Mouse (Mus musculus) embryonic facial prominence, embryonic 14.5 days (tissue): ENCODE results near the gene Adamts12. TPM values are rescaled to one million over a fixed set of nuclear protein-coding genes. Genes with fewer than 3 reads are reported as not detected.

Experiments
- ATAC-seq: fragments of 200-750 bp; cut with Nextera tagmentation; 2 replicates; pipeline ENCODE4 v1.8.0; 2017; ENCODE audit warnings: low read depth, moderate number of reproducible peaks, moderate TSS enrichment
- DNase-seq: peaks from one replicate; pipeline ENCODE4 v3.0.0-alpha.2; 2015; ENCODE audit warnings: low spot score
- H3K27ac ChIP-seq: fragments of 300-500 bp; sonication (generic); replicated peaks from 2 replicates; pipeline ENCODE4 v1.5.1; 2014; ENCODE audit warnings: low read depth, mild to moderate bottlenecking, low read length, moderate library complexity
- H3K27me3 ChIP-seq: fragments of 300-500 bp; sonication (generic); replicated peaks from 2 replicates; pipeline ENCODE4 v1.6.1; 2014; ENCODE audit warnings: low read length; ENCODE audit not compliant: control insufficient read depth, insufficient read depth
- H3K36me3 ChIP-seq: fragments of 300-500 bp; sonication (generic); 2 replicates; pipeline ENCODE4 v1.6.1; 2014; ENCODE audit warnings: low read length, mixed read lengths; ENCODE audit not compliant: control insufficient read depth, insufficient read depth
- H3K4me1 ChIP-seq: fragments of 300-500 bp; sonication (generic); 2 replicates; pipeline ENCODE4 v1.6.1; 2014; ENCODE audit warnings: antibody characterized with exemption, low read length; ENCODE audit not compliant: control insufficient read depth, insufficient read depth
- H3K4me2 ChIP-seq: fragments of 300-500 bp; sonication (generic); 2 replicates; pipeline ENCODE4 v1.6.1; 2014; ENCODE audit warnings: low read depth, mild to moderate bottlenecking, low read length, moderate library complexity, mixed read lengths
- H3K4me3 ChIP-seq: fragments of 300-500 bp; sonication (generic); 2 replicates; pipeline ENCODE4 v1.5.1; 2014; ENCODE audit warnings: low read depth, mild to moderate bottlenecking, low read length
- H3K9ac ChIP-seq: fragments of 300-500 bp; sonication (generic); 2 replicates; pipeline ENCODE4 v1.6.1; 2014; ENCODE audit warnings: low read depth, mild to moderate bottlenecking, low read length, moderate library complexity, mixed read lengths
- H3K9me3 ChIP-seq: fragments of 300-500 bp; sonication (generic); 2 replicates; pipeline ENCODE4 v1.6.1; 2016; ENCODE audit warnings: low read length; ENCODE audit not compliant: control insufficient read depth
- WGBS: fragments of 180-500 bp; shearing (Covaris S2); extraction: QIAGEN DNeasy Blood & Tissue Kit; methylation state at CpG from one replicate; pipeline ENCODE4 v1.1.7; 2014; 5-methylcytosine and 5-hydroxymethylcytosine counted together
- polyA plus RNA-seq: library from polyadenylated mRNA; unstranded; fragments of >200 nt; fragmentation: Nextera tagmentation; extraction: Ambion mirVana; gene quantifications from 2 replicates; pipeline ENCODE4 v1.2.1, GENCODE M21; 2014

The Adamts12 gene
- polyA plus RNA-seq, 1 experiment from 2014 or later: 12.8 TPM

- no peak for DNase-seq
- H3K4me3 ChIP-seq: no peak overlapping the region
- H3K9me3 ChIP-seq: no peaks in the 10 kb centered on the region
- no peak overlapping the region for H3K4me2 ChIP-seq
- no peak for ATAC-seq
- H3K27me3 ChIP-seq: no peaks in the 10 kb centered on the region
- H3K4me1 ChIP-seq: 0 out of 2 replicates have a peak, but pooled peaks cover under 1% of the 10 kb centered on the region
- H3K36me3 ChIP-seq: no peaks in the 10 kb centered on the region
- WGBS: 50% methylated on average over 2 of the region's 2 CpGs
- H3K9ac ChIP-seq: no peak overlapping the region
- H3K27ac ChIP-seq: no peak overlapping the region
Measured at GRCm38 (mm10) chr15:11160759-11161158, 96.2 kb downstream of the Adamts12 start.

GRCm38 (mm10) chr15:11165883-11166282, 101.3 kb downstream of the Adamts12 start:
- ATAC-seq: peak; percentile 78; the same call in 1 of the 2 replicates
- Histone ChIP-seq H3K4me1 (peaks cover 5% of the 10 kb centered on the region; the same call in 1 of the 2 replicates), H3K4me3 (no peak overlapping the region), H3K4me2 (no peak overlapping the region), H3K27me3 (no peaks in the 10 kb centered on the region), H3K9ac (no peak overlapping the region), H3K36me3 (no peaks in the 10 kb centered on the region), H3K27ac (no peak overlapping the region), H3K9me3 (no peaks in the 10 kb centered on the region)
- DNase-seq: peak; percentile 54
- WGBS: 32% methylated on average over 3 of the region's 3 CpGs

GRCm38 (mm10) chr15:11173884-11174470, 109.4 kb downstream of the Adamts12 start:
- DNase-seq: no peak
- Histone ChIP-seq H3K27ac (no peak overlapping the region), H3K36me3 (no peaks in the 10 kb centered on the region), H3K9me3 (no peaks in the 10 kb centered on the region), H3K4me1 (peaks cover 6% of the 10 kb centered on the region; the same call in 1 of the 2 replicates), H3K4me2 (no peak overlapping the region), H3K27me3 (no peaks in the 10 kb centered on the region), H3K9ac (no peak overlapping the region), H3K4me3 (no peak overlapping the region)
- WGBS: 86% methylated on average over 7 of the region's 7 CpGs
- no peak for ATAC-seq

- no peak overlapping the region for H3K27ac ChIP-seq
- DNase-seq (no peak), ATAC-seq (no peak)
- H3K4me1 ChIP-seq: peaks cover 6% of the 10 kb centered on the region; the same call in 1 of the 2 replicates
- no peaks in the 10 kb centered on the region for H3K27me3 ChIP-seq
- 80% methylated on average over 13 of the region's 13 CpGs for WGBS
- H3K4me2 ChIP-seq: no peak overlapping the region
- no peak overlapping the region for H3K4me3 ChIP-seq
- no peak overlapping the region for H3K9ac ChIP-seq
- H3K36me3 ChIP-seq: no peaks in the 10 kb centered on the region
- H3K9me3 ChIP-seq: no peaks in the 10 kb centered on the region
Measured at GRCm38 (mm10) chr15:11174842-11175241, 110.3 kb downstream of the Adamts12 start.

GRCm38 (mm10) chr15:11177448-11177847, 112.9 kb downstream of the Adamts12 start:
- ATAC-seq: peak; percentile 31
- Histone ChIP-seq H3K9ac (no peak overlapping the region), H3K27ac (peak overlapping the region; percentile 78), H3K4me3 (no peak overlapping the region), H3K27me3 (no peaks in the 10 kb centered on the region), H3K4me1 (peaks cover 6% of the 10 kb centered on the region; the same call in 1 of the 2 replicates), H3K36me3 (no peaks in the 10 kb centered on the region), H3K9me3 (no peaks in the 10 kb centered on the region), H3K4me2 (0 out of 2 replicates have a peak overlapping the region, but pooled peaks have one; percentile 8)
- peak; percentile 78 for DNase-seq
- 30% methylated on average over 9 of the region's 9 CpGs for WGBS

- WGBS: 42% methylated on average over 2 of the region's 2 CpGs
- no peaks in the 10 kb centered on the region for H3K36me3 ChIP-seq
- H3K9ac ChIP-seq: no peak overlapping the region
- H3K9me3 ChIP-seq: no peaks in the 10 kb centered on the region
- H3K4me1 ChIP-seq: peaks cover 6% of the 10 kb centered on the region; the same call in 1 of the 2 replicates
- DNase-seq: peak; percentile 75
- peak; percentile 74 for ATAC-seq
- no peaks in the 10 kb centered on the region for H3K27me3 ChIP-seq
- H3K4me2 ChIP-seq: no peak overlapping the region
- no peak overlapping the region for H3K27ac ChIP-seq
- H3K4me3 ChIP-seq: no peak overlapping the region
Measured at GRCm38 (mm10) chr15:11179751-11180169, 115.2 kb downstream of the Adamts12 start.

- Histone ChIP-seq H3K36me3 (no peaks in the 10 kb centered on the region), H3K9me3 (no peaks in the 10 kb centered on the region), H3K4me2 (no peak overlapping the region), H3K27me3 (no peaks in the 10 kb centered on the region), H3K4me3 (no peak overlapping the region), H3K27ac (no peak overlapping the region), H3K9ac (no peak overlapping the region), H3K4me1 (no peaks in the 10 kb centered on the region)
- ATAC-seq (no peak), DNase-seq (peak; percentile 55)
- 41% methylated on average over 4 of the region's 4 CpGs for WGBS
Measured at GRCm38 (mm10) chr15:11186711-11187110, 122.1 kb downstream of the Adamts12 start.

- Histone ChIP-seq H3K27me3 (no peaks in the 10 kb centered on the region), H3K9ac (no peak overlapping the region), H3K36me3 (no peaks in the 10 kb centered on the region), H3K4me2 (no peak overlapping the region), H3K4me3 (no peak overlapping the region), H3K27ac (no peak overlapping the region), H3K4me1 (no peaks in the 10 kb centered on the region), H3K9me3 (no peaks in the 10 kb centered on the region)
- ATAC-seq (no peak), DNase-seq (no peak)
- 82% methylated on average over 4 of the region's 4 CpGs for WGBS
Measured at GRCm38 (mm10) chr15:11190447-11190846, 125.9 kb downstream of the Adamts12 start.

GRCm38 (mm10) chr15:11192762-11193161, 128.2 kb downstream of the Adamts12 start:
- H3K9ac ChIP-seq: no peak overlapping the region
- DNase-seq (no peak), ATAC-seq (no peak)
- no peak overlapping the region for H3K27ac ChIP-seq
- H3K27me3 ChIP-seq: no peaks in the 10 kb centered on the region
- 80% methylated on average over 2 of the region's 2 CpGs for WGBS
- no peaks in the 10 kb centered on the region for H3K4me1 ChIP-seq
- no peaks in the 10 kb centered on the region for H3K9me3 ChIP-seq
- no peak overlapping the region for H3K4me3 ChIP-seq
- H3K4me2 ChIP-seq: no peak overlapping the region
- no peaks in the 10 kb centered on the region for H3K36me3 ChIP-seq
